Mouse (Mus musculus) small intestine, adult 2 months (tissue): Measurements from ENCODE around the gene Cpe. TPM values are rescaled to one million over a fixed set of nuclear protein-coding genes. Genes with fewer than 3 reads are reported as not detected.

ENCODE experiments used
- H3K27ac ChIP-seq: fragments of 200-500 bp; 2 replicates; pipeline ENCODE4 v1.5.1; 2012; ENCODE audit warnings: low read depth, low read length, control low read depth, inconsistent platforms; ENCODE audit not compliant: insufficient read depth
- H3K27me3 ChIP-seq: fragments of 200-500 bp; 2 replicates; pipeline ENCODE4 v1.6.1; 2012; ENCODE audit warnings: mild to moderate bottlenecking, moderate library complexity, low read length, inconsistent platforms; ENCODE audit not compliant: control insufficient read depth, insufficient read depth
- H3K36me3 ChIP-seq: fragments of 200-500 bp; 2 replicates; pipeline ENCODE4 v1.6.1; 2012; ENCODE audit warnings: mild to moderate bottlenecking, low read length, control low read depth, inconsistent platforms; ENCODE audit not compliant: control insufficient read depth, insufficient read depth
- H3K4me1 ChIP-seq: fragments of 200-500 bp; 2 replicates; pipeline ENCODE4 v1.6.1; 2012; ENCODE audit warnings: low read length, inconsistent platforms, mixed read lengths; ENCODE audit not compliant: control insufficient read depth, insufficient read depth, insufficient read length
- H3K4me3 ChIP-seq: fragments of 200-500 bp; 2 replicates; pipeline ENCODE4 v1.5.1; 2012; ENCODE audit warnings: low read depth, mild to moderate bottlenecking, control low read depth, inconsistent platforms, low read length, moderate library complexity
- CTCF ChIP-seq: fragments of 200-500 bp; IDR thresholded peaks from 2 replicates; pipeline ENCODE4 v1.5.1; 2012; ENCODE audit warnings: low read depth, mild to moderate bottlenecking, control low read depth, inconsistent platforms, low read length, moderate library complexity, mixed read lengths; ENCODE audit not compliant: insufficient replicate concordance, insufficient read length; ENCODE audit errors: extremely low read depth
- POLR2A ChIP-seq: fragments of 200-500 bp; IDR thresholded peaks from 2 replicates; pipeline ENCODE4 v1.6.1; 2012; ENCODE audit warnings: low read depth, mild to moderate bottlenecking, control low read depth, inconsistent platforms, low read length, moderate library complexity
- WGBS: fragments of 180-500 bp; shearing (Covaris S2); methylation state at CpG from one replicate; pipeline ENCODE4 v1.1.7; 2018; 5-methylcytosine and 5-hydroxymethylcytosine counted together
- polyA plus RNA-seq: library from polyadenylated mRNA; depleted of rRNA; stranded (reverse); fragments of >200 nt; gene quantifications from 2 replicates; pipeline ENCODE4 v1.2.3, GENCODE M21; 2012

Gene Cpe
- polyA plus RNA-seq, 1 experiment, result 24.5 TPM

DNA sequence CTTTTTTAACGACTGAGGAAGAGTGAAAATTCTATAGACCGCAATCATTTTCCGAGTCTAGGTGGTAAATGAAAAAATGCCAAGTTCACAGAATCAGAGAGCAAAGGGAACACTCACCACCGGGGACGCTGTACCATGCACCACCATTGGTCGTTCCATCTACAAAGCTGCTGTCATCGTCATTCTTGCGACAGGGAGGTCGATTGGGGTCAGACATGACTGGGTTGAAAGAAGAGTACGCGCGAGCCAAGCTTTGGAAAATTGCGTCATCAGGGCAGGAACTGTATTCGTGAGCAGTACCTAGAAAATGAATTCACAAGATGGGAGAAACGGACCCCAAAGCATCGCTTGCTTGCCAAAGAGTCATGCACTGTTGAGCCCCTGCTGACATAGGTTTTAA, 83.9 kb downstream of the Cpe start:
- Histone ChIP-seq H3K27me3 (no peaks in the 10 kb centered on the region), H3K4me1 (no peaks in the 10 kb centered on the region), H3K27ac (no peak overlapping the region), H3K4me3 (no peak overlapping the region), H3K36me3 (no peaks in the 10 kb centered on the region)
- TF ChIP-seq POLR2A (no peak), CTCF (no peak)
- WGBS, result 91% methylated on average over 16 of the region's 16 CpGs

DNA sequence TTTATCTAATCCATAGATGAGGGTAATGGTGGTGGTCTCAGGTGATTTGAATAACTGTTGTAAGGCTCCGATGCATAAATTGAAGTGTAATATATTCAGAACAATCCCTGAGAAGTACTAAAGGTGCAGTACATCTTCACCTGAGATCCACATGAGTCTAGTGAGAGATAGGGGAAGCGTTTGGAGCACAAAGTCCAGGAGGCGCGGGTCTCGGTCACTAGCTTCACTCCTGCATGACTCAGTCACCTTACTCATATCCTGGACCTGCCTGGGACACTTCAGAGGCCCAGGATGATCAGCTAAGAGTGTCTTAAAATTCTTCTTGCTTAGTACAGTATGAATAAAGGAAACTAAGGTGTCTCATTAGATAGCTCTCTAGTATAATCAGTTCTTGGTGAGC, 86.8 kb downstream of the Cpe start:
- Histone ChIP-seq H3K27ac (no peak overlapping the region), H3K27me3 (no peaks in the 10 kb centered on the region), H3K4me3 (no peak overlapping the region), H3K36me3 (no peaks in the 10 kb centered on the region), H3K4me1 (no peaks in the 10 kb centered on the region)
- TF ChIP-seq POLR2A (no peak), CTCF (no peak)
- 56% methylated on average over 5 of the region's 5 CpGs for WGBS

DNA sequence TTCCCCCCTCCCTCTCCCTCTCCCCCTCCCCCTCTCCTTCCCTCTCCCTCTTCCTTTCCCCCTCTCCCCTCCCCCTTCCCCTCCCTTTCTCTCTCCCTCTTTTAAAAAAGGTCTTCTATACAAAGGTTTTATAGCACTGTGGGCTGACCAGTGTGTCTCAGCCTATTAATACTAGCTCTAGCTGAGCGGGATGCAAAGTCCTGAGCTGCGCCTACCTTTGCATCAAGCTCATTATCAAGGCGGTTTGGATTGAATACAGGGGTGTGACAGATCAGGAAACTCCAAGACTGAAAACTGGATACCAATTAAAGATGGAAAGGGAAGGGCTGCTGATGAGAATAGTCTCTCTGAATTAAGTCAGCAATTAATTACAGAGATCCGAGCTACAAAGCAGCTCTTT, 94.6 kb downstream of the Cpe start:
- Histone ChIP-seq H3K4me1 (no peaks in the 10 kb centered on the region), H3K27me3 (no peaks in the 10 kb centered on the region), H3K27ac (no peak overlapping the region), H3K36me3 (no peaks in the 10 kb centered on the region), H3K4me3 (no peak overlapping the region)
- no peak for TF ChIP-seq CTCF
- no peak for TF ChIP-seq POLR2A
- 60% methylated on average over 4 of the region's 4 CpGs for WGBS

- 37% methylated on average over 21 of the region's 21 CpGs for WGBS
- no peak overlapping the region for H3K4me3 ChIP-seq
- H3K27me3 ChIP-seq, result no peaks in the 10 kb centered on the region
- no peak overlapping the region for H3K27ac ChIP-seq
- peak; percentile 72; the same call in 1 of the 2 replicates for TF ChIP-seq CTCF
- TF ChIP-seq POLR2A, result no peak
- H3K4me1 ChIP-seq, result no peaks in the 10 kb centered on the region
- no peaks in the 10 kb centered on the region for H3K36me3 ChIP-seq
These were observed 95.5 kb downstream of the Cpe start for GRCm38 (mm10) chr8:64597042-64597970.

- WGBS, result 77% methylated on average over 4 of the region's 4 CpGs
- Histone ChIP-seq H3K4me1 (no peaks in the 10 kb centered on the region), H3K27me3 (no peaks in the 10 kb centered on the region), H3K4me3 (no peak overlapping the region), H3K27ac (no peak overlapping the region), H3K36me3 (no peaks in the 10 kb centered on the region)
- TF ChIP-seq CTCF (no peak), POLR2A (no peak)
These were observed 96.5 kb downstream of the Cpe start for GRCm38 (mm10) chr8:64596396-64596795.

DNA sequence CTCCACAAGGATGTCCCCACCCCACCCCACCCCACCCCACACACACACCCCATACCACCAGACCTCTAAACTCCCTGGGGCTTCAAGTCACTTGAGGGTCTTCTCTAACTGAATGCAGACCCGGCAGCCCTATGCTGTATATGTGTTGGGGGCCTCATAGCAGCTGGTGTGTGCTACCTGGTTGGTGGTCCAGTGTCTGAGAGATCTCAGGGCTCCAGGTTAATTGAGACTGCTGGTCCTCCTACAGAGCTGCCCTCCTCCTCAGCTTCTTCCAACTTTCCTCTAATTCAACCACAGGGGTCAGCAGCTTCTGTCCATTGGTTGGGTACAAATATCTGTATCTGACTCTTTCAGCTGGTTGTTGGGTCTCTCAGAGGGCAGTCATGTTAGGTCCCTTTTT, 102.4 kb downstream of the Cpe start:
- 95% methylated on average over 1 of the region's 1 CpGs for WGBS

DNA sequence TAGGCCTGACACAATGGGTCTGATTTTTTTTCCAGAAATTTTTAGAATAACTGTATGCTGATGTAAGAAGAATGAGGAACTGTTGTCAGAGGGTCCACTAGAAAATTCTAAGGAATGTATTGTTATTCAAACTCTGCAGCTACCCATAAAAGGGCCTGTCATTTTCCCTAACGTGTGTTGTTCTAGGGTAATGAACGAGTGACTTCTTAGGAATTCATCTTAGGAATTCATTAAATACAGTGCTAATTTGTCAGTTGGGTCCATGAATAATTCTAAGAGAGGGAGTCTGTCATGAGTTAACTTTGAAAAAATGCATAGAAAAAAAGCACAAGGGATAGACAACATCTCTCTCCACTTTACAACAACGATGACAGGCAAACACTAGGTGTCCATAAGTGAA, 110.0 kb downstream of the Cpe start:
- Histone ChIP-seq H3K4me3 (no peak overlapping the region), H3K4me1 (no peaks in the 10 kb centered on the region), H3K36me3 (no peaks in the 10 kb centered on the region), H3K27me3 (no peaks in the 10 kb centered on the region), H3K27ac (no peak overlapping the region)
- TF ChIP-seq POLR2A, result no peak
- no peak for TF ChIP-seq CTCF
- 67% methylated on average over 3 of the region's 3 CpGs for WGBS

More for the DNA sequence above, 102.4 kb downstream of the Cpe start:
- Histone ChIP-seq H3K36me3 (no peaks in the 10 kb centered on the region), H3K4me3 (no peak overlapping the region), H3K27ac (no peak overlapping the region), H3K27me3 (no peaks in the 10 kb centered on the region), H3K4me1 (no peaks in the 10 kb centered on the region)
- TF ChIP-seq CTCF (no peak), POLR2A (no peak)

GRCm38 (mm10) chr8:64578221-64578620, 114.6 kb downstream of the Cpe start:
- no peaks in the 10 kb centered on the region for H3K27me3 ChIP-seq
- no peaks in the 10 kb centered on the region for H3K36me3 ChIP-seq
- 47% methylated on average over 8 of the region's 8 CpGs for WGBS
- TF ChIP-seq CTCF, result no peak
- TF ChIP-seq POLR2A, result no peak
- H3K27ac ChIP-seq, result no peak overlapping the region
- no peaks in the 10 kb centered on the region for H3K4me1 ChIP-seq
- H3K4me3 ChIP-seq, result no peak overlapping the region
